Comparison of ENCODE assay signal across 21 mouse cellular contexts in genomic region chr8:3735599-3735998, GRCm38 (mm10). TPM values are rescaled to one million over a fixed set of nuclear protein-coding genes. Genes with fewer than 3 reads are reported as not detected.
DNase-seq lines count a peak whose midpoint lies in the region; ATAC-seq lines count a peak whose summit lies in the region.
"Had no signal": no experiment of that assay in that cellular context is flagged by ENCODE, and none has a peak within 500 bp of the region (broad histone marks: within the 10 kb centered on the region; RNA-seq: fewer than 3 reads in every experiment).

No protein-coding gene starts in this region.

- ATAC-seq in frontal cortex, adult (ENCODE audit: low TSS enrichment) = peak; percentile 77
- ATAC-seq: CD4-positive, CD25-positive, alpha-beta regulatory T cell, adult 4 months; forebrain, embryonic 13.5 days; forebrain, embryonic 15.5 days; forebrain, postnatal 0 days had no signal

- DNase-seq in frontal cortex, postnatal 25 days (ENCODE audit: low spot score in 2 of 2) = no peak
- DNase-seq in right cerebral cortex, adult 18-20 months = peak; percentile 25
- no peak for DNase-seq in right cerebral cortex, postnatal 36 days (ENCODE audit: low spot score in 2 of 2)
- no peak for DNase-seq in heart, adult 8-10 months (ENCODE audit: low spot score)
- DNase-seq: adrenal gland, adult 2 months; adrenal gland, postnatal 10 days; adrenal gland, postnatal 25 days; B cell, adult 2 months; cerebellum, adult 11-12 months; cerebellum, adult 2 months; cerebellum, adult 9-10 months; cerebellum, postnatal 10 days; cerebellum, postnatal 25 days; forebrain, postnatal 0 days had no signal

RNA-seq across cellular contexts. Expression of gene Cd209a, which starts 13.2 kb away (rescaled TPM):
- under 1 TPM; 0.63 to 0.78 (median 0.71) TPM for total RNA-seq in heart, adult 8-10 months (2022)
- total RNA-seq: adrenal gland, postnatal 25 days; adrenal gland, postnatal 4 days; CH12.LX; forebrain, postnatal 0 days; G1E had no signal

RNA-seq across cellular contexts. Expression of gene Clec4g, which starts 15.1 kb away (rescaled TPM):
- total RNA-seq in heart, adult 8-10 months (2022) = under 1 TPM; 0.53 to 0.79 (median 0.59) TPM
- total RNA-seq: adrenal gland, postnatal 25 days; CH12.LX; forebrain, postnatal 0 days had no signal

RNA-seq across cellular contexts. Expression of gene Fcer2a, which starts 41.6 kb away (rescaled TPM):
- under 1 TPM; 0.22 to 0.55 (median 0.47) TPM for total RNA-seq in heart, adult 8-10 months (2022)
- total RNA-seq: forebrain, postnatal 0 days; G1E had no signal

RNA-seq across cellular contexts. Expression of gene Trappc5, which starts 59.5 kb away (rescaled TPM):
- 10 to 100 TPM; 19.9 to 23.0 (median 20.6) TPM for total RNA-seq in heart, adult 8-10 months (2022)
